Mouse (Mus musculus) neural tube, embryonic 15.5 days (tissue): Measurements from ENCODE around the gene Aqp3. TPM values are rescaled to one million over a fixed set of nuclear protein-coding genes. Genes with fewer than 3 reads are reported as not detected.
"Not testable (repeated sequence)": the region's sequence is repeated elsewhere in the genome, so short reads cannot be mapped to it uniquely, and the experiment has no call there.

Experiments used
- ATAC-seq: fragments of 200-750 bp; cut with Nextera tagmentation; 2 replicates; pipeline ENCODE4 v1.8.0; 2017; ENCODE audit warnings: mild to moderate bottlenecking, moderate TSS enrichment, moderate library complexity; ENCODE audit not compliant: low FRiP score
- H3K27ac ChIP-seq: fragments of 300-500 bp; sonication (generic); replicated peaks from 2 replicates; pipeline ENCODE4 v1.5.1; 2015; ENCODE audit warnings: mild to moderate bottlenecking, inconsistent platforms
- H3K27me3 ChIP-seq: fragments of 300-500 bp; sonication (generic); replicated peaks from 2 replicates; pipeline ENCODE4 v1.6.1; 2015; ENCODE audit warnings: inconsistent platforms
- H3K36me3 ChIP-seq: fragments of 300-500 bp; sonication (generic); 2 replicates; pipeline ENCODE4 v1.6.1; 2015; ENCODE audit warnings: inconsistent platforms
- H3K4me1 ChIP-seq: fragments of 300-500 bp; sonication (generic); 2 replicates; pipeline ENCODE4 v1.6.1; 2015; ENCODE audit warnings: inconsistent platforms
- H3K4me2 ChIP-seq: fragments of 300-500 bp; sonication (generic); 2 replicates; pipeline ENCODE4 v1.6.1; 2015; ENCODE audit warnings: inconsistent platforms, mild to moderate bottlenecking, moderate library complexity
- H3K4me3 ChIP-seq: fragments of 300-500 bp; sonication (generic); replicated peaks from 2 replicates; pipeline ENCODE4 v1.5.1; 2015; ENCODE audit warnings: mild to moderate bottlenecking, inconsistent platforms
- H3K9ac ChIP-seq: fragments of 300-500 bp; sonication (generic); replicated peaks from 2 replicates; pipeline ENCODE4 v1.6.1; 2015; ENCODE audit warnings: mild to moderate bottlenecking, inconsistent platforms
- H3K9me3 ChIP-seq: fragments of 300-500 bp; sonication (generic); replicated peaks from 2 replicates; pipeline ENCODE4 v1.6.1; 2016; ENCODE audit warnings: inconsistent platforms
- WGBS: fragments of 180-500 bp; shearing (Covaris S2); methylation state at CpG from one replicate; pipeline ENCODE4 v1.1.7; 2015; ENCODE audit warnings: mixed read lengths; 5-methylcytosine and 5-hydroxymethylcytosine counted together
- polyA plus RNA-seq: library from polyadenylated mRNA; unstranded; fragments of >200 nt; fragmentation: Nextera tagmentation; extraction: Ambion mirVana; gene quantifications from 2 replicates; pipeline ENCODE4 v1.2.1, GENCODE M21; 2015

Gene Aqp3
- polyA plus RNA-seq, 1 experiment from 2014 or later: not detected

GRCm38 (mm10) chr4:41082803-41083202 is 15.2 kb downstream of the Aqp3 start:
- not testable (repeated sequence) for H3K4me2 ChIP-seq, H3K36me3 ChIP-seq, H3K4me3 ChIP-seq, H3K9me3 ChIP-seq, H3K27me3 ChIP-seq, H3K9ac ChIP-seq, ATAC-seq, H3K27ac ChIP-seq, H3K4me1 ChIP-seq
- WGBS: 74% methylated on average over 4 of the region's 4 CpGs

- H3K9me3 ChIP-seq: no peaks in the 10 kb centered on the region
Observed at GRCm38 (mm10) chr4:41081733-41082132, 16.2 kb downstream of the Aqp3 start.

DNA sequence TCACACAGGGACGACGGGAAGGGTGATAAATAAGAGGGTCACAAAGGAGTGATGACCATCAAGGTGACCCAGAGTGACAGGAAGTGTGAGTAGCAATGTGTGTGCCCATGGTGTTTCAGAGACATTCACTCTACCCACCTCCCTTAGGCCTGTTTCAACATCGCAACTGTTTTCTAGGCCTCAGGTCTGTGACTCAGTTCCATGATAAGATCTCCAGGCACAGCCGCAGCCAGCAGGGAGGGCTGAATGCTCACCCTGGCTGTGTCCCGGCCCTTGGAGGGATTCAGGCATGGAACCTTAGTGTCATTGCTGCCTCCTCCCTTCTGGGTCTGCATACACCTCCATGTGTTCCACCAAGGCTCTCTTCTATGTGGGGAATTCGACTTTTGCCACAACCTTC is 19.3 kb downstream of the Aqp3 start:
- no peak for ATAC-seq
- Histone ChIP-seq H3K4me3 (no peak overlapping the region), H3K4me2 (no peak overlapping the region), H3K9me3 (no peaks in the 10 kb centered on the region), H3K27me3 (no peaks in the 10 kb centered on the region), H3K4me1 (no peaks in the 10 kb centered on the region), H3K9ac (no peak overlapping the region), H3K27ac (no peak overlapping the region), H3K36me3 (no peaks in the 10 kb centered on the region)
- 82% methylated on average over 6 of the region's 6 CpGs for WGBS

More at GRCm38 (mm10) chr4:41081733-41082132, 16.2 kb downstream of the Aqp3 start:
- WGBS: 88% methylated on average over 5 of the region's 5 CpGs
- no peak overlapping the region for H3K27ac ChIP-seq
- H3K4me3 ChIP-seq: no peak overlapping the region
- H3K4me1 ChIP-seq: no peaks in the 10 kb centered on the region
- H3K4me2 ChIP-seq: no peak overlapping the region
- ATAC-seq: no peak
- H3K36me3 ChIP-seq: no peaks in the 10 kb centered on the region
- no peak overlapping the region for H3K9ac ChIP-seq
- no peaks in the 10 kb centered on the region for H3K27me3 ChIP-seq

GRCm38 (mm10) chr4:41074461-41074860 is 23.5 kb downstream of the Aqp3 start:
- H3K9ac ChIP-seq: no peak overlapping the region
- H3K4me2 ChIP-seq: no peak overlapping the region
- H3K9me3 ChIP-seq: no peaks in the 10 kb centered on the region
- no peak for ATAC-seq
- no peak overlapping the region for H3K4me3 ChIP-seq
- H3K4me1 ChIP-seq: 0 out of 2 replicates have a peak, but pooled peaks cover 4% of the 10 kb centered on the region
- H3K36me3 ChIP-seq: no peaks in the 10 kb centered on the region
- no peak overlapping the region for H3K27ac ChIP-seq
- 83% methylated on average over 6 of the region's 6 CpGs for WGBS
- no peaks in the 10 kb centered on the region for H3K27me3 ChIP-seq

DNA sequence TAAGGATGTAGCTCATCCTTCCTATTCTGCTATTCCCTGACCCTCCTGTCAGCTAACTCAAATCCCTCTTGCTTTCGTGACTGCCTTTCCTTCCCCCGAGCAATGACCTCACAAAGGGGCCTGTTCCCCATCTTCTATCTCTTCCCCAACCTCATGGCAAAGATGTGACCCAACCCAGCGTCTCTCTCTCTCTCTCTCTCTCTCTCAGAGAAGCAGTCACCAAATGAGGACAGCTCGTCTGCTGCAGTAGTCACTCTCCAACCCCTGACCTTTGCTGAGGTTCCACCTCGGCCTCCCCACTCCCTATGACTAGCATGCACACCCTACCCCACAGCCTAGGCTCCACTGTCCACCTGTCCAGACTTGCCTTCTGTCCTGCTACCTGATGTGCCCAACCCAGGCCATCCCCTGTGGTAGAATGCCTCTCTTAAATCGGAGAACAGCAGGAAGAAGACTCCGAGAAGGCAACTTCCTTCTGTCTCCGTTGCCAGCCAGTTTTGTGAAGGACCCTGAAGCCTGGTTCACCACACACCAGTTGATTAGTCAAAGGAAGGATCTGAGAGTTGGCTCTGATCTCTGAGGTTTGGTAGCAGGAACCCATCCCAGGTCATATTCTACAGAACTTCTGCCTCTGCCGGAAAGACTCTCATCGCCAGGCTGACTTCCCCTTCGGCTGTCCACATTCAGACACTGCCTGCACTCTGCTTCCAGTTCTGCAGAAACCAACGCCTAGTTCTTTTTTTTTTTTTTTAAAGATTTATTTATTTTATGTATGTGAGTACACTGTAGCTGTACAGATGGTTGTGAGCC is 24.8 kb downstream of the Aqp3 start:
- 0 out of 2 replicates have a peak, but pooled peaks cover 4% of the 10 kb centered on the region for H3K4me1 ChIP-seq
- no peak overlapping the region for H3K27ac ChIP-seq
- H3K4me2 ChIP-seq: no peak overlapping the region
- ATAC-seq: no peak
- 82% methylated on average over 12 of the region's 12 CpGs for WGBS
- no peaks in the 10 kb centered on the region for H3K27me3 ChIP-seq
- no peak overlapping the region for H3K4me3 ChIP-seq
- H3K9me3 ChIP-seq: no peaks in the 10 kb centered on the region
- H3K9ac ChIP-seq: no peak overlapping the region
- no peaks in the 10 kb centered on the region for H3K36me3 ChIP-seq

DNA sequence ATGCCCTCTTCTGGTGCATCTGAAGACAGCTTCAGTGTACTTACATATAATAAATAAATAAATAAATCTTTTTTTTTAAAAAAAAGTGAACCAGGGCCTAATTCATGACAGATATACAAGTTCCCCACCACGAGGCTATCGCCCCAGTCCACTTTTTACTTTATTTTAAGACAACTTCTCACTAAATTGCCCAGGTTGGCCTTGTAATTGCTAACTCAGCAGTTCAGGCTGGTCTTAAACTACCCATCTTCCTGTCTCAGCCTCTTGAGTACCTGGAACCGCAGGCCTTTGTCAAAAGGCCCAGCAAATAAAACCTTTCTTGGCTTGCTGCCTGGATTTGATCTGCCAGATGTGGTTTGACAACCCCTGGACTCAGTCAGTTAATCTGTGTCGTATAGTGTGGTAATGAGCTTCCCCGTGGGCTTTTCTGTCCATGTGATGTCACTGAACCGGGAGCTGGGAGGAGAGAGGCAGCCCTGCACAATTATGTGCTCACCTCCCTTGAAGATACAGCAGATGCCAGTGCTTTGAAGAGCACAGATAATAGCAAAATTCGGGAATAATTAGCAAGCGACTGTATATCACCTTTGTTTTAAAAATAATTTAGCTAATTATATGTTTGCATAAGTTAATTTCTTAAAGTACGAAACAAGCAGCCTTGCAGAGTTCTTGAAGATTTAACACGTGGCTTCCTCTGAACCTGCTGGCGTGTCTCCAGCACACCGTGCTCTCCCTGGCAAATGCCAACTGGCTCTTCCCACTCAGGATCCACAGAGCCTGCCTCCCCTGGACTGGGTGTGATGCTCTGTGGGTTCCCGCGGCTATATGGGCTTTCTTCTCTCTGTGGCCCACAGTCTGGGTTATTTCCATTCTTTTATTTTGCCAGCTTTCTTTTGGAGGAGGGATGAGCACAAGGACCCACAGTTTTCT is 26.2 kb downstream of the Aqp3 start:
- Histone ChIP-seq H3K4me3 (no peak overlapping the region), H3K4me1 (0 out of 2 replicates have a peak, but pooled peaks cover 4% of the 10 kb centered on the region), H3K9ac (no peak overlapping the region), H3K9me3 (no peaks in the 10 kb centered on the region), H3K27ac (no peak overlapping the region), H3K27me3 (no peaks in the 10 kb centered on the region), H3K36me3 (no peaks in the 10 kb centered on the region), H3K4me2 (no peak overlapping the region)
- 62% methylated on average over 14 of the region's 14 CpGs for WGBS
- ATAC-seq: no peak

GRCm38 (mm10) chr4:41065196-41065595 is 32.8 kb downstream of the Aqp3 start:
- no peak overlapping the region for H3K4me3 ChIP-seq
- H3K27ac ChIP-seq: no peak overlapping the region
- no peak for ATAC-seq
- no peak overlapping the region for H3K4me2 ChIP-seq
- H3K36me3 ChIP-seq: no peaks in the 10 kb centered on the region
- H3K9me3 ChIP-seq: no peaks in the 10 kb centered on the region
- H3K27me3 ChIP-seq: no peaks in the 10 kb centered on the region
- no peak overlapping the region for H3K9ac ChIP-seq
- H3K4me1 ChIP-seq: no peaks in the 10 kb centered on the region
- WGBS: 90% methylated on average over 4 of the region's 4 CpGs

- WGBS: 24% methylated on average over 16 of the region's 16 CpGs
- Histone ChIP-seq H3K9me3 (no peaks in the 10 kb centered on the region), H3K9ac (no peak overlapping the region), H3K4me1 (no peaks in the 10 kb centered on the region), H3K27me3 (no peaks in the 10 kb centered on the region), H3K27ac (no peak overlapping the region), H3K4me2 (no peak overlapping the region), H3K36me3 (no peaks in the 10 kb centered on the region), H3K4me3 (no peak overlapping the region)
- ATAC-seq: no peak
Observed at GRCm38 (mm10) chr4:41063894-41064673, 33.9 kb downstream of the Aqp3 start.

DNA sequence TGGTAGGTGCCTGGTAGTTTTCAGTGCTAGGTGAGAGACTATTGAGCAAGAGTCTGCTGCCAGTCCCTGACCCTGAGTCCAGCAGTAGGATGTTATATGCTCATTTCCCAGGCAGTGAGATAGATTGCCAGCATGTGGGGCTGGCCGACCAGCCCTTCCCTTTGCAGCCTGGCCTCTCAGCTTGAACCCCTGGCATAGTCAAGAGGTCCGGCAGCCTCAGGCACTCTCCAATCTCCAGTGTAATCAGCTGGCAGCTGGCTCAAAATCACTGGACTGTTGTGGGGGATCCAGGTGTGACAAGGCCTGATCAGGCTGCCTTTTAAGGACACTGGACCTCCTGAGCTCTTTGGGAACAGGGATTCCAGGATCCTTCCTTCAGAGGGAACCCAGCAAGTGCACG is 34.6 kb downstream of the Aqp3 start:
- ATAC-seq: no peak

GRCm38 (mm10) chr4:41057361-41057760 is 40.6 kb downstream of the Aqp3 start:
- no peak for ATAC-seq
- Histone ChIP-seq H3K9ac (no peak overlapping the region), H3K4me2 (no peak overlapping the region), H3K9me3 (no peaks in the 10 kb centered on the region), H3K4me3 (no peak overlapping the region), H3K36me3 (no peaks in the 10 kb centered on the region), H3K27me3 (no peaks in the 10 kb centered on the region), H3K4me1 (no peaks in the 10 kb centered on the region), H3K27ac (no peak overlapping the region)
- 68% methylated on average over 7 of the region's 9 CpGs for WGBS

More for the DNA sequence above, 34.6 kb downstream of the Aqp3 start:
- whole genome bisulfite sequencing: 59% methylated on average over 3 of the region's 3 CpGs
- Histone ChIP-seq H3K9me3 (no peaks in the 10 kb centered on the region), H3K9ac (no peak overlapping the region), H3K27ac (no peak overlapping the region), H3K4me1 (no peaks in the 10 kb centered on the region), H3K4me2 (no peak overlapping the region), H3K4me3 (no peak overlapping the region), H3K27me3 (no peaks in the 10 kb centered on the region), H3K36me3 (no peaks in the 10 kb centered on the region)

- H3K27ac ChIP-seq: no peak overlapping the region
- H3K27me3 ChIP-seq: no peaks in the 10 kb centered on the region
- H3K9ac ChIP-seq: no peak overlapping the region
- H3K4me2 ChIP-seq: no peak overlapping the region
- ATAC-seq: no peak
- H3K9me3 ChIP-seq: no peaks in the 10 kb centered on the region
- H3K4me1 ChIP-seq: no peaks in the 10 kb centered on the region
- H3K36me3 ChIP-seq: no peaks in the 10 kb centered on the region
- H3K4me3 ChIP-seq: no peak overlapping the region
- 79% methylated on average over 7 of the region's 7 CpGs for WGBS
Observed at GRCm38 (mm10) chr4:41056742-41057332, 41.1 kb downstream of the Aqp3 start.
